ENCODE assay signal across 31 mouse cellular contexts in genomic region chr15:25902931-25903615, GRCm38 (mm10).
DNase-seq lines count a peak whose midpoint lies in the region; ATAC-seq lines count a peak whose summit lies in the region.
"Had no signal": no experiment of that assay in that cellular context is flagged by ENCODE, and none has a peak within 500 bp of the region (broad histone marks: within the 10 kb centered on the region; RNA-seq: fewer than 3 reads in every experiment).

No protein-coding gene starts in this region.

- H3K27ac ChIP-seq in midbrain, embryonic 14.5 days (replicated peaks; ENCODE audit: low read depth, low read length), result no peak overlapping the region
- H3K27ac ChIP-seq: embryonic facial prominence, embryonic 13.5 days; forebrain, embryonic 13.5 days; heart, embryonic 13.5 days; hindbrain, embryonic 12.5 days; kidney, postnatal 0 days; limb, embryonic 15.5 days; liver, embryonic 14.5 days; lung, embryonic 15.5 days; stomach, embryonic 15.5 days had no signal

- ATAC-seq in hematopoietic stem cell, adult 5-6 weeks (replicated peaks in 1 of 2; ENCODE audit: insufficient read depth in 1 of 2, low FRiP score in 2 of 2, low TSS enrichment in 1 of 2, low read depth in 1 of 2, poor library complexity in 2 of 2, severe bottlenecking in 2 of 2), result peak; percentile 4 to 34; a peak in 1 of 4 replicates
- ATAC-seq in midbrain, embryonic 14.5 days (ENCODE audit: low FRiP score, low TSS enrichment), result no peak
- ATAC-seq: forebrain, embryonic 13.5 days; midbrain, embryonic 16.5 days; Patski had no signal

- no peak overlapping the region for H3K9ac ChIP-seq in midbrain, embryonic 14.5 days (replicated peaks; ENCODE audit: low read length)
- H3K9ac ChIP-seq: embryonic facial prominence, embryonic 13.5 days; forebrain, embryonic 13.5 days; heart, embryonic 13.5 days; hindbrain, embryonic 12.5 days; limb, embryonic 15.5 days; liver, embryonic 14.5 days; lung, embryonic 15.5 days; stomach, embryonic 15.5 days had no signal

- whole genome bisulfite sequencing in midbrain, embryonic 14.5 days, result 91% methylated on average over 15 of the region's 15 CpGs

- H3K9me3 ChIP-seq in midbrain, embryonic 14.5 days (ENCODE audit: control insufficient read depth, low read length), result no peaks in the 10 kb centered on the region
- H3K9me3 ChIP-seq: embryonic facial prominence, embryonic 13.5 days; forebrain, embryonic 13.5 days; heart, embryonic 13.5 days; hindbrain, embryonic 12.5 days; limb, embryonic 15.5 days; lung, embryonic 15.5 days; stomach, embryonic 15.5 days had no signal

- H3K4me3 ChIP-seq in midbrain, embryonic 14.5 days (replicated peaks; ENCODE audit: low read depth, low read length), result no peak overlapping the region
- H3K4me3 ChIP-seq: embryonic facial prominence, embryonic 13.5 days; forebrain, embryonic 13.5 days; heart, adult 2 months; heart, embryonic 13.5 days; hindbrain, embryonic 12.5 days; limb, embryonic 15.5 days; lung, embryonic 15.5 days; myocyte; stomach, embryonic 15.5 days had no signal

- no peaks in the 10 kb centered on the region for H3K27me3 ChIP-seq in midbrain, embryonic 14.5 days (ENCODE audit: control insufficient read depth, insufficient read depth, low read length)
- H3K27me3 ChIP-seq: embryonic facial prominence, embryonic 13.5 days; forebrain, embryonic 13.5 days; heart, embryonic 13.5 days; hindbrain, embryonic 12.5 days; limb, embryonic 15.5 days; lung, embryonic 15.5 days; Patski; stomach, embryonic 15.5 days had no signal

- peak; percentile 23 for DNase-seq in thymus, postnatal 14 days
- no peak for DNase-seq in thymus, postnatal 10 days (ENCODE audit: low spot score in 2 of 2)
- DNase-seq in T-cell, adult 2 months (ENCODE audit: low spot score), result peak; percentile 43
- no peak for DNase-seq in midbrain, embryonic 14.5 days
- no peak for DNase-seq in ovary, postnatal 10 days (ENCODE audit: low spot score)
- DNase-seq in cerebellum, postnatal 14 days, result no peak
- no peak for DNase-seq in frontal cortex, postnatal 10 days (ENCODE audit: low spot score in 2 of 2)
- DNase-seq: adrenal gland, postnatal 25 days; cerebellum, adult 11 months; cerebellum, postnatal 10 days; gastrocnemius, postnatal 14 days; heart, adult 2 months; heart, postnatal 14 days; kidney, adult 18-20 months; left cerebral cortex, postnatal 4 days; lung, postnatal 36 days; thymus, postnatal 4 days had no signal

- no peaks in the 10 kb centered on the region for H3K4me1 ChIP-seq in midbrain, embryonic 14.5 days (ENCODE audit: control insufficient read depth, insufficient read depth, low read length)
- H3K4me1 ChIP-seq: embryonic facial prominence, embryonic 13.5 days; hindbrain, embryonic 12.5 days; lung, embryonic 15.5 days; stomach, embryonic 15.5 days had no signal

- no peak overlapping the region for H3K4me2 ChIP-seq in midbrain, embryonic 14.5 days (ENCODE audit: low read length)
- H3K4me2 ChIP-seq: embryonic facial prominence, embryonic 13.5 days; forebrain, embryonic 13.5 days; heart, embryonic 13.5 days; hindbrain, embryonic 12.5 days; limb, embryonic 15.5 days; lung, embryonic 15.5 days; stomach, embryonic 15.5 days had no signal

- no peaks in the 10 kb centered on the region for H3K36me3 ChIP-seq in midbrain, embryonic 14.5 days (ENCODE audit: control insufficient read depth, insufficient read depth, low read length)
- H3K36me3 ChIP-seq: embryonic facial prominence, embryonic 13.5 days; G1E; heart, embryonic 13.5 days; hindbrain, embryonic 12.5 days; limb, embryonic 15.5 days; lung, embryonic 15.5 days; stomach, embryonic 15.5 days had no signal

Comparison
In these comparisons a context has a peak if more than half of its experiments do, and no peak if none do; other contexts are left out.
1. DNase-seq: peak in thymus, postnatal 14 days (single experiment) and T-cell, adult 2 months (single experiment); none in thymus, postnatal 10 days (0 of 2), midbrain, embryonic 14.5 days (single experiment), ovary, postnatal 10 days (single experiment), cerebellum, postnatal 14 days (0 of 2) and frontal cortex, postnatal 10 days (0 of 2).